Mouse (Mus musculus): ENCODE data around the gene Arl14ep.
"Not testable (repeated sequence)": the region's sequence is repeated elsewhere in the genome, so short reads cannot be mapped to it uniquely, and the experiment has no call there.

Arl14ep gene

GRCm38 (mm10) chr2:106973959-106974639 lies at the start of gene Arl14ep:
Gene Arl14ep (minus strand): TSS chr2:106974424.
- DNase-seq = peak; percentile 72

- DNase-seq = no peak
These were observed 48.5 kb upstream of the Arl14ep start for GRCm38 (mm10) chr2:107022713-107023112.

- DNase-seq = no peak
These were observed 45.1 kb upstream of the Arl14ep start for GRCm38 (mm10) chr2:107019331-107019730.

GRCm38 (mm10) chr2:107013161-107013560 lies 38.9 kb upstream of the Arl14ep start:
- no peak for DNase-seq

GRCm38 (mm10) chr2:107012318-107012717 lies 38.1 kb upstream of the Arl14ep start:
- no peak for DNase-seq

- no peak for DNase-seq
These were observed 35.9 kb upstream of the Arl14ep start for GRCm38 (mm10) chr2:107010160-107010559.

- no peak for DNase-seq
These were observed 32.2 kb upstream of the Arl14ep start for GRCm38 (mm10) chr2:107006378-107006777.

- not testable (repeated sequence) for DNase-seq
These were observed 31.7 kb upstream of the Arl14ep start for GRCm38 (mm10) chr2:107005876-107006275.

- DNase-seq = no peak
These were observed 17.0 kb upstream of the Arl14ep start for GRCm38 (mm10) chr2:106991261-106991660.

GRCm38 (mm10) chr2:106984945-106985344 lies 10.7 kb upstream of the Arl14ep start:
- DNase-seq = no peak

- DNase-seq = no peak
These were observed 8.3 kb upstream of the Arl14ep start for GRCm38 (mm10) chr2:106982503-106982902.

GRCm38 (mm10) chr2:106976472-106976871 lies 2.2 kb upstream of the Arl14ep start:
- no peak for DNase-seq

- no peak for DNase-seq
These were observed 779 bp downstream of the Arl14ep start for GRCm38 (mm10) chr2:106973332-106973958.

- DNase-seq = no peak
These were observed 1.4 kb downstream of the Arl14ep start for GRCm38 (mm10) chr2:106972851-106973250.

- DNase-seq = no peak
These were observed 3.3 kb downstream of the Arl14ep start for GRCm38 (mm10) chr2:106970971-106971370.

GRCm38 (mm10) chr2:106968320-106968719 lies 5.9 kb downstream of the Arl14ep start:
- no peak for DNase-seq

GRCm38 (mm10) chr2:106963560-106963959 lies 10.7 kb downstream of the Arl14ep start:
- DNase-seq = no peak

- no peak for DNase-seq
These were observed 12.6 kb downstream of the Arl14ep start for GRCm38 (mm10) chr2:106961650-106962049.

- DNase-seq = no peak
These were observed 13.2 kb downstream of the Arl14ep start for GRCm38 (mm10) chr2:106961066-106961465.

GRCm38 (mm10) chr2:106960237-106960636 lies 14.0 kb downstream of the Arl14ep start:
- DNase-seq = no peak

GRCm38 (mm10) chr2:106959380-106959779 lies 14.8 kb downstream of the Arl14ep start:
- no peak for DNase-seq

GRCm38 (mm10) chr2:106958916-106959315 lies 15.3 kb downstream of the Arl14ep start:
- DNase-seq = no peak

- no peak for DNase-seq
These were observed 18.1 kb downstream of the Arl14ep start for GRCm38 (mm10) chr2:106956146-106956545.

- DNase-seq = no peak
These were observed 18.6 kb downstream of the Arl14ep start for GRCm38 (mm10) chr2:106955621-106956020.

GRCm38 (mm10) chr2:106954975-106955374 lies 19.2 kb downstream of the Arl14ep start:
- no peak for DNase-seq
